Mouse (Mus musculus) limb, embryonic 15.5 days (tissue): Measurements from ENCODE around the gene Ep300. TPM values are rescaled to one million over a fixed set of nuclear protein-coding genes. Genes with fewer than 3 reads are reported as not detected.
"Not testable (repeated sequence)": the region's sequence is repeated elsewhere in the genome, so short reads cannot be mapped to it uniquely, and the experiment has no call there.

ENCODE experiments used
- ATAC-seq: fragments of 200-750 bp; cut with Nextera tagmentation; 2 replicates; pipeline ENCODE4 v1.8.0; 2017; ENCODE audit warnings: low read depth, moderate TSS enrichment; ENCODE audit not compliant: insufficient number of reproducible peaks, low FRiP score, low TSS enrichment
- H3K27ac ChIP-seq: fragments of 300-500 bp; sonication (generic); 2 replicates; pipeline ENCODE4 v1.5.1; 2015; ENCODE audit warnings: moderate library complexity, mild to moderate bottlenecking, inconsistent platforms
- H3K27me3 ChIP-seq: fragments of 300-500 bp; sonication (generic); 2 replicates; pipeline ENCODE4 v1.6.1; 2015; ENCODE audit warnings: inconsistent platforms
- H3K36me3 ChIP-seq: fragments of 300-500 bp; sonication (generic); 2 replicates; pipeline ENCODE4 v1.6.1; 2015; ENCODE audit warnings: inconsistent platforms
- H3K4me1 ChIP-seq: fragments of 300-500 bp; sonication (generic); 2 replicates; pipeline ENCODE4 v1.6.1; 2015; ENCODE audit warnings: inconsistent platforms
- H3K4me2 ChIP-seq: fragments of 300-500 bp; sonication (generic); 2 replicates; pipeline ENCODE4 v1.6.1; 2015; ENCODE audit warnings: mild to moderate bottlenecking, inconsistent platforms
- H3K4me3 ChIP-seq: fragments of 300-500 bp; sonication (generic); 2 replicates; pipeline ENCODE4 v1.5.1; 2015; ENCODE audit warnings: mild to moderate bottlenecking, inconsistent platforms
- H3K9ac ChIP-seq: fragments of 300-500 bp; sonication (generic); 2 replicates; pipeline ENCODE4 v1.6.1; 2015; ENCODE audit warnings: inconsistent platforms
- H3K9me3 ChIP-seq: fragments of 300-500 bp; sonication (generic); 2 replicates; pipeline ENCODE4 v1.6.1; 2016; ENCODE audit warnings: inconsistent platforms
- WGBS: fragments of 180-500 bp; shearing (Covaris S2); methylation state at CpG from one replicate; pipeline ENCODE4 v1.1.7; 2015; 5-methylcytosine and 5-hydroxymethylcytosine counted together
- microRNA-seq: library from miRNA; unstranded; fragments of <30 nt; microRNA quantifications from one replicate; pipeline ENCODE4, GENCODE M21; 2016
- polyA plus RNA-seq: library from polyadenylated mRNA; unstranded; fragments of >200 nt; fragmentation: Nextera tagmentation; extraction: Ambion mirVana; gene quantifications from 2 replicates; pipeline ENCODE4 v1.2.1, GENCODE M21; 2015

The Ep300 gene
- polyA plus RNA-seq, 1 experiment from 2014 or later: 18.6 TPM

DNA sequence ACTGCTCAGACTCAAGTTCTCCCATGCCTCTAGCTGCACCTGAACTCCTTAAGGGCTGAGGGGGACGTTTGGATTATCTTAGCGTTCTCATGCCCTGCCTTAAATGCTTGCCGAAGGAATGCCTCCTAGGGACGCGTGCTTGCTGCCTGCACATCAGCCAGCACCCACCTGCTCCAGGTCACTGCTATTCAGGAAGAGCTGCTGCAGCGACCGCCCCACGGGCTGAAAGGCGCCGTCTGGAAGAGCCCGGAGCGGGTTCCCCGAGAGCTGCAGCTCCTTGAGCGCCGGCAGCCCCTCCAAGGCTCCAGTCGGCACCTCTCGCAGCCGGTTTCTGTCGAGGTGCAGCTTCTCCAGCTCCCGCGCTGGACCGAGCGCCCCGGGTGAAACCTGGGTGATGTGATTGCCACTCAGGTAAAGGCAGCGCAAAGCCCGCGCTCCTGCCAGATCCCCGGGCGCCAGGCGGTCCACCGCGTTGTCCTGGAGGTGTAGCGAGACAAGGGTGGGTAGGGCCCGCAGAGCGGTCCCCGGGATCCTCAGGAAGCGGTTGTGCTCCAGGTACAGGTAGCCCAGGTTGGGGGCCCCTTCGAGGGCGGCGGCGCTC, 108.3 kb downstream of the Ep300 start:
- Histone ChIP-seq H3K4me3 (peak overlapping the region; percentile 61), H3K9me3 (no peaks in the 10 kb centered on the region), H3K4me1 (peaks cover 32% of the 10 kb centered on the region), H3K4me2 (peak overlapping the region; percentile 95), H3K9ac (peak overlapping the region; percentile 69), H3K27me3 (peaks cover 28% of the 10 kb centered on the region), H3K36me3 (peaks cover 8% of the 10 kb centered on the region), H3K27ac (no peak overlapping the region; the same call in 1 of the 2 replicates)
- ATAC-seq: no peak
- 3% methylated on average over 41 of the region's 41 CpGs for WGBS

DNA sequence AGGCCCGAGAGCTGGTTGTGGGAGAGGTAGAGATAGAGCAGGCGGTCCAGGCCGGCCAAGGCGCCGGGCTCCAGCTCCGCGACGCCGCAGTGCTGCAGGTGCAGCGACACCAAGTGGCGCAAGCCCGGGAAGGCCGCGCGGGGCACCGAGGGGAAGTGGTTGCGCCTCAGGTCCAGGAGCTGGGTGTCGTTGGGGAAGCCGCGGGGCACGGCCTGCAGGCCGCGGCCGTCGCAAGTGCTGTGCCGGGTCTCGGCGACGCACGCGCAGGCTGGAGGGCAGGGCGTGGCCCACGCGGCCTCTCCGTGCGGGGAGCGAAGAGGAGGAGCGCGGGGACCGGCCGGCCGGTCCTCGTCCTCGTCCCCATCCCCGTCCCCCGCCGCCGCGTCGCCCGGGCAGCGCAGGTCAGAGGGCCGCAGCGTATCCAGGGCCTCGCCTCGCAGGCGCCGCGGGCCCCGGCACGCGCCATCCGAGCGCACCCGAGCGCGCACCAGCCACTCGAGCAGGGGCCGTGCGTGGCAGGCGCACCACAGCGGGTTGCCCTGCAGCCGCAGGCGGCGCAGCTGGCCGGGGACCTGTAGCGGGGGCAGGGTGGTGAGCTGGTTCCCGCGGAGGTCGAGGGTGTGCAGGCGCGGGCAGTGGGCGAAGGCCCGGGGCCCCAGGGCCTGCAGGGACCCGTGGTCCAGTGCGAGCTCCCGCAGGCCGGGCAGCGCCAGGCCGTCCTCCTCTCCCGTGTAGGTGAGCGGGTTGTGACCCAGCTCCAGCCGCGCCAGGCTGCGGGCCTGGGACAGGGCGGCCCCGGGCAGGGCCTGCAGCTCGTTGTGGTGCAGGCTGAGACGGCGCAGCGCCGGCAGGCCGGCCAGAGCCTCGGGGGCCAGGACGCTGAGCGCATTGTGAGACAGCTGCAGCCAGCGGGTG, 109.1 kb downstream of the Ep300 start:
- peak; percentile 52 for ATAC-seq
- Histone ChIP-seq H3K27ac (peak overlapping the region; percentile 63), H3K4me2 (peak overlapping the region; percentile 95), H3K9me3 (no peaks in the 10 kb centered on the region), H3K9ac (peak overlapping the region; percentile 69), H3K36me3 (peaks cover 5% of the 10 kb centered on the region; the same call in 1 of the 2 replicates), H3K27me3 (peaks cover 28% of the 10 kb centered on the region), H3K4me3 (peak overlapping the region; percentile 61), H3K4me1 (peaks cover 32% of the 10 kb centered on the region)
- WGBS: under 1% methylated on average over 86 of the region's 107 CpGs

DNA sequence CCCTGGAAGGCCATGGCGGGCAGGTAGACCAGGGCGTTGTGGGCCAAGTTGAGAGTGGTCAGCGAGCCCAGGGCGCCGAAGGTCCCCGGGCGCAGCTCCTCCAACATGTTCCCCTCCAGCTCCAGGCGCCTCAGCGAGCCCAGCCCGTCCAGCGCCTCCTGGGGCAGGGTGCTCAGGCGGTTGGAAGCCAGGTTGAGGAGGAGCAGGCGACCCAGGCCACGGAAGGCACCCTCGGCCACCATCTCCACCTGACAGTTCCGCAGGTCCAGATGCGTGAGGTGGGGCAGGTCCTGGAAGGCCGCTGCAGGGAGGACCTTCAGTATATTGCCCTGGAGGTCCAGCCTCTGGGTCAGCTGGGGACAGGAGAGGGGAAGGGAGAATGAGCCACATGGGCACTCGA, 109.7 kb downstream of the Ep300 start:
- peak overlapping the region; percentile 69 for H3K9ac ChIP-seq
- peak overlapping the region; percentile 61 for H3K4me3 ChIP-seq
- no peak overlapping the region for H3K27ac ChIP-seq
- H3K4me2 ChIP-seq: peak overlapping the region; percentile 95
- H3K9me3 ChIP-seq: no peaks in the 10 kb centered on the region
- WGBS: 28% methylated on average over 19 of the region's 19 CpGs
- ATAC-seq: no peak
- peaks cover 32% of the 10 kb centered on the region for H3K4me1 ChIP-seq
- 0 out of 2 replicates have a peak, but pooled peaks cover under 1% of the 10 kb centered on the region for H3K36me3 ChIP-seq
- peaks cover 28% of the 10 kb centered on the region for H3K27me3 ChIP-seq

DNA sequence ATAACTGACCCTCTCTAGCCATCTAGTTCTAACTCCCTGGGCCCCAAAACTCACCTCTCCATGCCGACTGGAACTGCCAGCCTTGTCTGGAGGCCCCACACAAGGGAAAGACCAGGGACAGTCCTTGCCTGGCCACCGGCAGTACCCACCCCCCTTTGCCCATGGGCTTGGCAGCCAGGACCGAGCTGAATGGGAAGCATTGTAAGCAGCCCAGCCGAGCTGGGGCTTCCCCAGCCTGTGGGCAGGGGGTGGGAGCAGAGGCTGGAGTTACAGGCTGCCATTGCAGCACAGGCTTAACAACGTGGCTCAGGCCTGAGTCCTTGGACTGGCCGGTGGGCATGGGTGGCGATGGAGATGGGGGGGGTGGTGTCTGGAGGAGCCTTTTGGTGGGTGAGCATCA, 112.0 kb downstream of the Ep300 start, which contains the start of gene Chadl:
Gene Chadl (minus strand): TSS at position 113 of the 400 bp plus-strand sequence.
- H3K27me3 ChIP-seq: peaks cover 25% of the 10 kb centered on the region
- no peak within 1 kb of the TSS for H3K9ac ChIP-seq
- peaks cover 32% of the 10 kb centered on the region for H3K4me1 ChIP-seq
- peak; percentile 42; the same call in 1 of the 2 replicates for ATAC-seq
- WGBS: 53% methylated on average over 7 of the region's 7 CpGs
- H3K4me3 ChIP-seq: peak within 1 kb of the TSS; percentile 25
- H3K27ac ChIP-seq: peak within 1 kb of the TSS; percentile 72
- H3K36me3 ChIP-seq: 0 out of 2 replicates have a peak, but pooled peaks cover 2% of the 10 kb centered on the region
- peak within 1 kb of the TSS; percentile 21 for H3K4me2 ChIP-seq
- no peaks in the 10 kb centered on the region for H3K9me3 ChIP-seq

DNA sequence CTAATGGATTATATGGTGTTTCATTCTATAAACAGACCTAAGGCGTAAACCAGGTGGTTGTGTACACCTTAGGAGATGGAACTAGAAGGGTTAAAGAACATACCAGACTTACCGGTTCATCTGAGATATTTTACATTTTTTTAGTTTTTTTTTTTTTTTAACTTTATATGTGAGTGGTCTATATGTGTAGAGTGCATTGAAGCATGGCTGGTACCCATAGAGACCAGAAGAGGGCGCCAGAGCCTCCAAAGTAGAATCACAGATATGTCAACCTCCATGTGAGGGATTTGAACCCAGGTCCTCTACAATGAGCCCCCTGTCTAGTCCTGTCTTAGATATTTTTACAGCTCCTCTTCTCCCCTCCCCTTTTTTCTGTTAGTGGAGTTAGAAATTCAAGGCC, 112.7 kb downstream of the Ep300 start:
- WGBS: 38% methylated on average over 3 of the region's 3 CpGs
- H3K27me3 ChIP-seq: peaks cover 18% of the 10 kb centered on the region
- no peaks in the 10 kb centered on the region for H3K9me3 ChIP-seq
- no peak overlapping the region for H3K4me2 ChIP-seq
- peaks cover 27% of the 10 kb centered on the region for H3K4me1 ChIP-seq
- ATAC-seq: no peak
- H3K9ac ChIP-seq: no peak overlapping the region
- H3K36me3 ChIP-seq: peaks cover 3% of the 10 kb centered on the region; the same call in 1 of the 2 replicates
- no peak overlapping the region for H3K4me3 ChIP-seq
- H3K27ac ChIP-seq: peak overlapping the region; percentile 72; the same call in 1 of the 2 replicates

DNA sequence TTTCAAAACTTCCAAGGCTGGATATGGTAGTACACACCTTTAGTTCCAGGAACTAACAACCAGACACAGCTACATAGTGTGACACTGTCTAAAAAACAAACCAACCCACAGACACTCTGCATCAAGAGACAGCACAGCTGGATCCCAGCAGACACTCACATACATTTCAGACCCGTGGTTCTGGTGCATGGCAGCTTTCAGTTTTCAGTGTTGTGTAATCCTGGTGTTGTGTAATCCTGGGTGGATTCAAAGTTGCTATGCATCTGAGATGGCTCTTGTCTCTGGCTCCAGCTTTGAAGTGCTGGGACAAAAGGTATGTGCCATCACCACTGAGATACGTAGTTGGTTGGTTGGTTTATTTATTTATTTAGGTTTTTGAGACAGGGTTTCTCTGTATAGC, 113.4 kb downstream of the Ep300 start:
- Histone ChIP-seq H3K4me2 (no peak overlapping the region), H3K27ac (no peak overlapping the region), H3K27me3 (peaks cover 11% of the 10 kb centered on the region; the same call in 1 of the 2 replicates), H3K9me3 (no peaks in the 10 kb centered on the region), H3K4me1 (peaks cover 20% of the 10 kb centered on the region), H3K36me3 (peaks cover 5% of the 10 kb centered on the region), H3K4me3 (no peak overlapping the region), H3K9ac (no peak overlapping the region)
- WGBS: 67% methylated on average over 2 of the region's 2 CpGs
- no peak for ATAC-seq

- Histone ChIP-seq H3K4me2 (no peak overlapping the region), H3K27me3 (0 out of 2 replicates have a peak, but pooled peaks cover 4% of the 10 kb centered on the region), H3K4me1 (peaks cover 4% of the 10 kb centered on the region; the same call in 1 of the 2 replicates), H3K9ac (no peak overlapping the region), H3K4me3 (no peak overlapping the region), H3K9me3 (no peaks in the 10 kb centered on the region), H3K36me3 (peaks cover 21% of the 10 kb centered on the region), H3K27ac (no peak overlapping the region)
- 55% methylated on average over 2 of the region's 2 CpGs for WGBS
- ATAC-seq: no peak
Measured at GRCm38 (mm10) chr15:81700161-81700560, 115.0 kb downstream of the Ep300 start.

DNA sequence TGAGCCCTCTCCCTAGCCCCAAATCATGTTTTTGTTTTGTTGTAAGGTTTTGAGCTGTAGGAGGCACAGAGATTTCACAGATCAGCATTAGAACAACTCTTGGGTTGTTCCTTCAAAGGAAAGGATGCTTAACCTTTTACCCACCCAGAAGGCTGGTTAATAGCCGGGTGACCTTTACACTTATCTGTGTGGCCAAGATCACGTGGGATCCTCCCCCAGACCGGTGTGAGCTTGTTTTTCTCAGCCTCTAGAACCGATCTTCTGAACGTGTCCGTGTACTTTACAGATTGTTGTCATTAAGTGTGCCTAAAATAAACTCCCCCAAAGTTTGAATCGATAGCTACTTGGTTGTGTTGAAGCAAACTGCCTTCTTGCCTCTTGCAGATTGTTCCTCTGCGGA, 115.5 kb downstream of the Ep300 start:
- H3K27me3 ChIP-seq: 0 out of 2 replicates have a peak, but pooled peaks cover 4% of the 10 kb centered on the region
- peaks cover 25% of the 10 kb centered on the region for H3K36me3 ChIP-seq
- 0 out of 2 replicates have a peak, but pooled peaks cover 4% of the 10 kb centered on the region for H3K4me1 ChIP-seq
- H3K9me3 ChIP-seq: no peaks in the 10 kb centered on the region
- 72% methylated on average over 8 of the region's 8 CpGs for WGBS
- no peak overlapping the region for H3K27ac ChIP-seq
- ATAC-seq: no peak
- no peak overlapping the region for H3K9ac ChIP-seq
- H3K4me2 ChIP-seq: no peak overlapping the region
- H3K4me3 ChIP-seq: no peak overlapping the region

DNA sequence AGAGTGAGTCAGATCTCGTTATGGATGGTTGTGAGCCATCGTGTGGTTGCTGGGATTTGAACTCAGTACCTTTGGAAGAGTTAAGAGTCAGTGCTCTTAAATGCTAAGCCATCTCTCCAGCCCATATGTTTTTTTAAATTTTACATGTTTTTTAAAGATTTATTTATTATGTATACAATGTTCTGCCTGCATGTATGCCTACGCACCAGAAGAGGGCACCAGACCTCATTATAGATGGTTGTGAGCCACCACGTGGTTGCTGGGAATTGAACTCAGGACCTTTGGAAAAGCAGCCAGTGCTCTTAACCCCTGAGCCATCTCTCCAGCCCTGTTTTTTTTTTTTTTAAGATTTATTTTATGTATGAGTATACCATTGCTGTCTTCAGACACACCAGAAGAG, 116.2 kb downstream of the Ep300 start:
- not testable (repeated sequence) for H3K9ac ChIP-seq, H3K9me3 ChIP-seq, H3K4me2 ChIP-seq, ATAC-seq, H3K27ac ChIP-seq, H3K27me3 ChIP-seq, H3K4me3 ChIP-seq, H3K4me1 ChIP-seq
- WGBS: 75% methylated on average over 4 of the region's 4 CpGs
- H3K36me3 ChIP-seq: peaks cover 33% of the 10 kb centered on the region

Small RNA genes lying within 50 kb of the gene (microRNA-seq; reads per million reads assigned to microRNA genes)
- gene Gm23880: not detected

Other genes starting within 250 kb of the Ep300 start
- gene Slc25a17, start 224.5 kb upstream of the Ep300 start, polyA plus RNA-seq: 119 and 124 TPM in 2 replicates
- gene St13, start 185.3 kb upstream of the Ep300 start, polyA plus RNA-seq: 148 and 151 TPM in 2 replicates
- gene Xpnpep3, start 185.2 kb upstream of the Ep300 start, polyA plus RNA-seq: 11.0 and 12.0 TPM in 2 replicates
- 1.5 and 1.7 TPM in 2 replicates for gene Dnajb7, start 177.1 kb upstream of the Ep300 start, polyA plus RNA-seq
- gene Rbx1, start 119.1 kb upstream of the Ep300 start, polyA plus RNA-seq: 407 and 454 TPM in 2 replicates
- gene L3mbtl2, start 78.5 kb downstream of the Ep300 start, polyA plus RNA-seq: 16.5 and 17.9 TPM in 2 replicates
- 15.2 and 15.3 TPM in 2 replicates for gene Chadl, start 111.9 kb downstream of the Ep300 start, polyA plus RNA-seq
- 28.7 and 28.9 TPM in 2 replicates for gene Zc3h7b, start 159.7 kb downstream of the Ep300 start, polyA plus RNA-seq
- 99.6 and 101 TPM in 2 replicates for gene Rangap1, start 160.2 kb downstream of the Ep300 start, polyA plus RNA-seq
- 28.9 and 30.7 TPM in 2 replicates for gene Tef, start 217.1 kb downstream of the Ep300 start, polyA plus RNA-seq